Mouse (Mus musculus): ENCODE measurements around the gene Stk11. TPM values are rescaled to one million over a fixed set of nuclear protein-coding genes. Genes with fewer than 3 reads are reported as not detected.

Stk11 gene
- total RNA-seq, 1 experiment: 124 TPM

DNA sequence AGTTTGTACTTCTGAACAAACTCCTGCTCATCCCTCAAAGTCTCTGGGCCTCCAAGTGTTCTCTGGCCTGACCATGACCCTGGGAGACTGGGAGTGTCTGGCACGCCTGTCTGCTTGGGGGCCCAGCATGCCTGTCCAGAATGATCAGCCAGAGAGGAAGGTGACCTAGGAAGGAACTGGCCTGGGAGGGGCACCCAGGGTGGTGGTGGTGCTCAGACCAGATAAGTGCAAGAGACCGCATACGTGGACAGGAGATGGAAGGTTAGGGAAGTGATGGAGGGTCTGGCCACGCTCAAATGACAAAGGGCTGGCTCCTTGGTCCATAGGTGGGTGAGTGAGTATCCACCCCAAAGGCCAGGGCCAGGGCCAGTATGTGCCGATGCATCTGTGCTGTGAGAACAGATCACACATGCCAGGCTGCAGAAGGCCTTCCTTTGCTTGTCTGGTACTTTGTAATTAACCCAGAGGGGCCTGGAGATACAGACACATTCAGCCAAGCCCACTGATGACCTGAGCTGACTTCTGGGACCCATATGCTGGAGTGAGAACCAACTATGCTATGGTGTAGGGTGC is 31.6 kb downstream of the Stk11 start:
- peaks cover 0 to 30% of the 10 kb centered on the region in 2 experiments; a peak in 3 of 4 replicates for H3K4me1 ChIP-seq (ENCODE audit: control insufficient read depth in 2 of 2, insufficient read depth in 2 of 2, low read length in 2 of 2, poor library complexity in 1 of 2)
- H3K4me3 ChIP-seq (ENCODE audit: insufficient read depth in 1 of 2, low read depth in 1 of 2, low read length in 2 of 2, poor library complexity in 1 of 2, severe bottlenecking in 1 of 2): peak overlapping the region in 1 of 2 experiments; percentile 80; a peak in 1 of 4 replicates
- H3K27ac ChIP-seq (ENCODE audit: insufficient read depth, low read depth, low read length, poor library complexity, severe bottlenecking): peak overlapping the region; percentile 98
- H3K36me3 ChIP-seq (ENCODE audit: control insufficient read depth, insufficient read depth, low read length, poor library complexity, severe bottlenecking): peaks cover 43% of the 10 kb centered on the region
- no peak for TF ChIP-seq CHD2 (IDR thresholded peaks at IDR 0.05; ENCODE audit: low read depth, low read length)
- TF ChIP-seq ZNF384 (IDR thresholded peaks at IDR 0.05; ENCODE audit: low read depth, low read length): no peak
- TF ChIP-seq MAFK (IDR thresholded peaks at IDR 0.05; ENCODE audit: insufficient read depth, low read depth, low read length): no peak
- no peak for TF ChIP-seq HCFC1 (IDR thresholded peaks at IDR 0.05; ENCODE audit: borderline replicate concordance, insufficient read depth, low read length)
- no peak for TF ChIP-seq ZC3H11A (IDR thresholded peaks at IDR 0.05; ENCODE audit: borderline replicate concordance, low read depth, low read length)
- H3K9ac ChIP-seq (ENCODE audit: insufficient read depth, low read depth, low read length, poor library complexity, severe bottlenecking): no peak overlapping the region
- DNase-seq (ENCODE audit: low read depth, low spot score): no peak
- H3K9me3 ChIP-seq (ENCODE audit: control insufficient read depth, insufficient read depth, low read depth, low read length): no peaks in the 10 kb centered on the region
- in situ Hi-C loops (cut with MboI; ENCODE audit: low sequenced_read_pairs in 2 of 2, unreplicated experiment in 2 of 2): no loop called here

DNA sequence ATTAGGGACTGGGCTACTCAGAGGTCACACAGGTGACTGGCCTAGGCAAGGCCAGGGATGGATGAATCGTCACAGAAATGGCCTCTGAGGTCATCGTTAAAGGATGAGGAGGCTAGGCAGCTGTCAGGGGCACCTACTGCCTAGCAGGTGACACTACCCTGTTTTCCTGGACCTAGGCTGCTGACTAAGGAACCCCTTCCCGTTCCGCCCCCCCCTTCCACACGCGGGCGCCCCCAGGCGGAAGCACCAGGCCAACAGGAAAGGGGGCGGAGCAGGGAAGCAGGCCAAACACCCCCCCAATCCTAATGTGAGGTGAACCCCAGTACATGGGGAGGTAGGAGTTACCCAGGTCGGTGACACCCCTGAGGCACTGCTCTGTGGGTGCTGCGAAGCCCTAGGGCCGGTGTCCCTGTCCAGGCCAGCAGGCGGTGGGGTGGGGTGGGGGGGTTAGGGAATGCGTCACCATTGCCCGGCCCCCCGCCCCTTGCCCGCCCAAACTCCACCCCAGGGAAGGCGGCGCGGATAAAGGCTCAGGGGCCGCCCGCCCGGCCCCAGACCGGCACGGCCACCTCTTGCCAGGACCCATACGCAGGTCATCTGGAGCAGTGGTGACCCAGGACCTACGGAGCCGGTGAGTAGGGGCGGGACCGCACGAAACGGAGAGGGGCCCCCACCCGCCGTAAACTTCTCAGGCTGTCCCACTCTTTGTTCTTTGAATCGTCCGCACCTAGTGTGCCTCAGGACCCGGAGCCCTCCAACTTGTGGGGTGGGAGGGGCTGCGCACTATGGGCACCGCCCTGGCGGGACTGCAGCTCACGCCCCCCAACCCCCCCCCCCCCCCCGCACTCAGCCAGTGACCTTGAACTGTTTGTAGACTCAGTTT is 32.4 kb downstream of the Stk11 start, which contains the start of gene Midn:
TSS of gene Midn (plus strand) at position 554 of the 883 bp plus-strand sequence.
- Histone ChIP-seq H3K4me1 (ENCODE audit: control insufficient read depth in 2 of 2, insufficient read depth in 2 of 2, low read length in 2 of 2, poor library complexity in 1 of 2) (peaks cover 0 to 36% of the 10 kb centered on the region in 2 experiments; a peak in 3 of 4 replicates), H3K27ac (ENCODE audit: insufficient read depth, low read depth, low read length, poor library complexity, severe bottlenecking) (peak within 1 kb of the TSS; percentile 98), H3K4me3 (ENCODE audit: insufficient read depth in 1 of 2, low read depth in 1 of 2, low read length in 2 of 2, poor library complexity in 1 of 2, severe bottlenecking in 1 of 2) (peak within 1 kb of the TSS; percentile 80 to 83), H3K9me3 (ENCODE audit: control insufficient read depth, insufficient read depth, low read depth, low read length) (no peaks in the 10 kb centered on the region), H3K36me3 (ENCODE audit: control insufficient read depth, insufficient read depth, low read length, poor library complexity, severe bottlenecking) (peaks cover 46% of the 10 kb centered on the region), H3K9ac (ENCODE audit: insufficient read depth, low read depth, low read length, poor library complexity, severe bottlenecking) (peak within 1 kb of the TSS; percentile 93)
- no peak for DNase-seq (ENCODE audit: low read depth, low spot score)
- in situ Hi-C loops (cut with MboI; ENCODE audit: low sequenced_read_pairs in 2 of 2, unreplicated experiment in 2 of 2): no loop called here
- TF ChIP-seq HCFC1 (IDR thresholded peaks at IDR 0.05; ENCODE audit: borderline replicate concordance, insufficient read depth, low read length) (no peak), ZNF384 (IDR thresholded peaks at IDR 0.05; ENCODE audit: low read depth, low read length) (no peak), ZC3H11A (IDR thresholded peaks at IDR 0.05; ENCODE audit: borderline replicate concordance, low read depth, low read length) (no peak), CHD2 (IDR thresholded peaks at IDR 0.05; ENCODE audit: low read depth, low read length) (no peak), MAFK (IDR thresholded peaks at IDR 0.05; ENCODE audit: insufficient read depth, low read depth, low read length) (peak; percentile 67; the same call in 1 of the 2 replicates)

DNA sequence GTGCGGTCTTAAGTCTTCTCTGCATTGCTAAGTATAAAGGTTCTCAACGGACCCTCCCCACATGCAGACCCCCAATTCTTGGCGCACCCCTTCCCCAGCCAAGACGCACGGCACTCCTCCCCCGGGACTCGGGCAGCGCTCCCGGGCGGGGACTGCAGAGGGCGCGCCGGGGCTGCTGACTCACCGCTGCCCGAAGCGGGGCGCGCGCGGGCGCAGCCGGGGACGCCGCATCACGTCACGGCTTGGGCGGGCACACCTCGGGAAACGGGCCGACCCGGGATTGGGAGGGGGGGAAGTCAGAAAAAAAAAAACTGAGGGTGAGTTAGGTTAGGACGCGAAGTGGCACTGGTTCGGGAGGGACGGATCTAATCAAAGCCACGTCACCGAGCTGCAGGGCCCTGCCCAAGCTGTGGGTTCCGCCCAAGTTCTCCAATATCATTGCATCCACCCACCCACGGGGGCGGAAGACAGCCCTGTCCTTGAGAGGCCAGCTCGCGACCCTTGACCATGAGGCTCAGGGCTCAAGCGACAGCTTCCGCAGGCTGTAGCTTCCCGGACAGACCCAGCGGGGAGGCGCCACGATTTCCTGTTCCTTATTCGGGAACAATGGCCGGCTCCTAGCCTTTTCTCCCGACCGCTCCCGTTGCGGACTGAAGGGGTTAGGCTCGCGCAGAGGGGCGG is 33.1 kb downstream of the Stk11 start:
- Histone ChIP-seq H3K27ac (ENCODE audit: insufficient read depth, low read depth, low read length, poor library complexity, severe bottlenecking) (peak overlapping the region; percentile 98), H3K9me3 (ENCODE audit: control insufficient read depth, insufficient read depth, low read depth, low read length) (no peaks in the 10 kb centered on the region), H3K9ac (ENCODE audit: insufficient read depth, low read depth, low read length, poor library complexity, severe bottlenecking) (peak overlapping the region; percentile 89), H3K4me1 (ENCODE audit: control insufficient read depth in 2 of 2, insufficient read depth in 2 of 2, low read length in 2 of 2, poor library complexity in 1 of 2) (peaks cover 0 to 38% of the 10 kb centered on the region in 2 experiments; a peak in 3 of 4 replicates), H3K4me3 (ENCODE audit: insufficient read depth in 1 of 2, low read depth in 1 of 2, low read length in 2 of 2, poor library complexity in 1 of 2, severe bottlenecking in 1 of 2) (peak overlapping the region; percentile 80 to 83), H3K36me3 (ENCODE audit: control insufficient read depth, insufficient read depth, low read length, poor library complexity, severe bottlenecking) (peaks cover 46% of the 10 kb centered on the region)
- in situ Hi-C loops (cut with MboI; ENCODE audit: low sequenced_read_pairs in 2 of 2, unreplicated experiment in 2 of 2): no loop called here
- peak; percentile 78 for DNase-seq (ENCODE audit: low read depth, low spot score)
- TF ChIP-seq MAFK (IDR thresholded peaks at IDR 0.05; ENCODE audit: insufficient read depth, low read depth, low read length) (peak; percentile 92), ZC3H11A (IDR thresholded peaks at IDR 0.05; ENCODE audit: borderline replicate concordance, low read depth, low read length) (no peak; the same call in 1 of the 2 replicates), ZNF384 (IDR thresholded peaks at IDR 0.05; ENCODE audit: low read depth, low read length) (peak; percentile 92), HCFC1 (IDR thresholded peaks at IDR 0.05; ENCODE audit: borderline replicate concordance, insufficient read depth, low read length) (peak; percentile 54; the same call in 1 of the 2 replicates)
